Mouse (Mus musculus) ES-E14 (cell line): Measurements from ENCODE around the gene Hoxd10. TPM values are rescaled to one million over a fixed set of nuclear protein-coding genes. Genes with fewer than 3 reads are reported as not detected.

Source experiments
- DNase-seq: peaks from one replicate; pipeline ENCODE4 v3.0.0-alpha.2; 2013; ENCODE audit warnings: low read depth, low spot score
- H3K27ac ChIP-seq: 2 replicates; pipeline ENCODE4 v1.5.1; 2012; ENCODE audit warnings: low read depth, mild to moderate bottlenecking, low read length, moderate library complexity, mixed read lengths; ENCODE audit not compliant: poor library complexity, insufficient read depth, severe bottlenecking
- H3K36me3 ChIP-seq: 2 replicates; pipeline ENCODE4 v1.6.1; 2012; ENCODE audit warnings: mild to moderate bottlenecking, low read length, moderate library complexity, mixed read lengths; ENCODE audit not compliant: control insufficient read depth, poor library complexity, insufficient read depth, severe bottlenecking
- H3K4me1 ChIP-seq, 2 experiments: fragments of 150-350 bp in 1 of 2; sonication (generic) in 1 of 2; 2 replicates each; pipeline ENCODE4 v1.6.1; 2012; ENCODE audit warnings: low read length in 2 of 2, mild to moderate bottlenecking in 1 of 2, mixed read lengths in 1 of 2; ENCODE audit not compliant: control insufficient read depth in 2 of 2, insufficient read depth in 2 of 2, poor library complexity in 1 of 2
- H3K4me3 ChIP-seq, 2 experiments: fragments of 150-350 bp in 1 of 2; sonication (generic) in 1 of 2; 2 replicates each; pipeline ENCODE4 v1.5.1; 2012; ENCODE audit warnings: low read length in 2 of 2, low read depth in 1 of 2, mild to moderate bottlenecking in 1 of 2, mixed read lengths in 1 of 2; ENCODE audit not compliant: insufficient read depth in 1 of 2, poor library complexity in 1 of 2, severe bottlenecking in 1 of 2
- H3K9ac ChIP-seq: 2 replicates; pipeline ENCODE4 v1.6.1; 2012; ENCODE audit warnings: low read depth, mild to moderate bottlenecking, low read length, mixed read lengths; ENCODE audit not compliant: poor library complexity, insufficient read depth, severe bottlenecking
- H3K9me3 ChIP-seq: fragments of 150-350 bp; sonication (generic); 2 replicates; pipeline ENCODE4 v1.6.1; 2012; ENCODE audit warnings: low read depth, mild to moderate bottlenecking, low read length; ENCODE audit not compliant: control insufficient read depth, insufficient read depth
- CHD2 ChIP-seq: IDR thresholded peaks from 2 replicates; pipeline ENCODE4 v1.6.1; 2014; ENCODE audit warnings: mild to moderate bottlenecking, low read depth, low read length, inconsistent platforms
- HCFC1 ChIP-seq: IDR thresholded peaks from 2 replicates; pipeline ENCODE4 v1.6.1; 2012; ENCODE audit warnings: low read length, inconsistent platforms, borderline replicate concordance; ENCODE audit not compliant: insufficient read depth
- MAFK ChIP-seq: IDR thresholded peaks from 2 replicates; pipeline ENCODE4 v1.6.1; 2014; ENCODE audit warnings: mild to moderate bottlenecking, low read depth, low read length, inconsistent platforms; ENCODE audit not compliant: insufficient read depth
- ZC3H11A ChIP-seq: IDR thresholded peaks from 2 replicates; pipeline ENCODE4 v1.6.1; 2012; ENCODE audit warnings: low read depth, mild to moderate bottlenecking, inconsistent platforms, low read length, borderline replicate concordance
- ZNF384 ChIP-seq: IDR thresholded peaks from 2 replicates; pipeline ENCODE4 v1.6.1; 2012; ENCODE audit warnings: low read depth, low read length, inconsistent platforms
- in situ Hi-C, 2 experiments: fragments of 600-800 bp; cut with MboI; formaldehyde crosslinking; loops; one replicate each; pipeline ENCODE4 v1.15.1; 2025; ENCODE audit warnings: low sequenced_read_pairs in 2 of 2, inconsistent platforms in 1 of 2; ENCODE audit not compliant: unreplicated experiment in 2 of 2
- total RNA-seq: library from RNA; depleted of rRNA; stranded (reverse); fragments of 300-350 nt; gene quantifications from 2 replicates; pipeline ENCODE4 v1.2.3, GENCODE M21; 2012

Hoxd10 gene
- total RNA-seq, 1 experiment, result 0.40 TPM

- no peak overlapping the region for H3K9ac ChIP-seq
- DNase-seq, result no peak
- peaks cover 0 to 1% of the 10 kb centered on the region in 2 experiments; a peak in 1 of 4 replicates for H3K4me1 ChIP-seq
- H3K36me3 ChIP-seq, result no peaks in the 10 kb centered on the region
- peak; percentile 34; the same call in 1 of the 2 replicates for TF ChIP-seq ZNF384
- no peak for TF ChIP-seq ZC3H11A
- no peak for TF ChIP-seq HCFC1
- H3K27ac ChIP-seq, result no peak overlapping the region
- in situ Hi-C loops, result loop anchor here (5.0 to 25.0 kb wide), 3 partner anchors 48 to 898 kb away; no protein-coding TSS in a partner anchor
- no peak overlapping the region for H3K4me3 ChIP-seq
- no peaks in the 10 kb centered on the region for H3K9me3 ChIP-seq
Observed at GRCm38 (mm10) chr2:74689574-74690337, 2.0 kb upstream of the Hoxd10 start.

DNA sequence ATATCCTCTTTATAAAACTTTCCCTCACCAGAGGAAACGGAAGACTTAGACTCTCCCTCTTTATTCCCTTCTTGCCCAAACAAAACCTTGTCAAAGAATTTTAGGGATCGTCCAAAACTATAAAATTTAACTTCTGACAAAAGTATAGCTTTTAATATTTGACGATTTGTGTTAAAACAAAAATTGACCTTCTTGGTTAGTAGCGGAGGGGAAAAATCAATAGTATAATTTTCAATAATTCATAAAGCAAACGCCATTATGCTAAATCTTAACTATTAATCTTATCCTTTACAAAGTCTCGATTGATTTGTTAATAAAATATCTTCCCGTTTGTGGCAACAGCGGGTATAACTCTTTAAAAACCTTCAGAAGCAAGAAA, 1.4 kb upstream of the Hoxd10 start:
- no peaks in the 10 kb centered on the region for H3K9me3 ChIP-seq
- in situ Hi-C loops, result loop anchor here in 1 of 2 experiments (5.0 to 25.0 kb wide), 2 partner anchors 47 to 897 kb away; no protein-coding TSS in a partner anchor
- H3K4me3 ChIP-seq, result no peak overlapping the region
- H3K36me3 ChIP-seq, result no peaks in the 10 kb centered on the region
- TF ChIP-seq MAFK, result no peak
- no peak overlapping the region for H3K27ac ChIP-seq
- no peak overlapping the region for H3K9ac ChIP-seq
- no peak for DNase-seq
- peaks cover 0 to 1% of the 10 kb centered on the region in 2 experiments; a peak in 1 of 4 replicates for H3K4me1 ChIP-seq

- no peak overlapping the region for H3K27ac ChIP-seq
- DNase-seq, result no peak
- TF ChIP-seq CHD2 (no peak), ZC3H11A (no peak), HCFC1 (no peak), MAFK (no peak), ZNF384 (no peak)
- no peak overlapping the region for H3K9ac ChIP-seq
- H3K9me3 ChIP-seq, result no peaks in the 10 kb centered on the region
- no peaks in the 10 kb centered on the region for H3K36me3 ChIP-seq
- no peak overlapping the region for H3K4me3 ChIP-seq
- H3K4me1 ChIP-seq, result peaks cover 0 to 1% of the 10 kb centered on the region in 2 experiments; a peak in 1 of 4 replicates
- in situ Hi-C loops, result loop anchor here in 1 of 2 experiments (5.0 to 25.0 kb wide), 2 partner anchors 45 to 895 kb away; no protein-coding TSS in a partner anchor
Observed at GRCm38 (mm10) chr2:74691995-74692807, 477 bp downstream of the Hoxd10 start.

GRCm38 (mm10) chr2:74692808-74693431, 1.2 kb downstream of the Hoxd10 start:
- DNase-seq, result no peak
- Histone ChIP-seq H3K9ac (no peak overlapping the region), H3K27ac (no peak overlapping the region), H3K4me3 (no peak overlapping the region), H3K4me1 (peaks cover 0 to 1% of the 10 kb centered on the region in 2 experiments; a peak in 1 of 4 replicates), H3K36me3 (no peaks in the 10 kb centered on the region), H3K9me3 (no peaks in the 10 kb centered on the region)
- in situ Hi-C loops, result loop anchor here in 1 of 2 experiments (5.0 to 25.0 kb wide), 2 partner anchors 44 to 894 kb away; no protein-coding TSS in a partner anchor
- TF ChIP-seq CHD2, result no peak
- TF ChIP-seq ZC3H11A, result no peak
- TF ChIP-seq ZNF384, result no peak
- no peak for TF ChIP-seq HCFC1
- no peak for TF ChIP-seq MAFK
